Mouse (Mus musculus) heart, adult 18-20 months (tissue): ENCODE results near the gene Cyp2b23. TPM values are rescaled to one million over a fixed set of nuclear protein-coding genes. Genes with fewer than 3 reads are reported as not detected.
"Not testable (repeated sequence)": the region's sequence is repeated elsewhere in the genome, so short reads cannot be mapped to it uniquely, and the experiment has no call there.

Experiments
- DNase-seq, 2 experiments: peaks; one replicate each; pipeline ENCODE4 v3.0.0; 2021 to 2022; ENCODE audit warnings: mixed read lengths in 1 of 2
- long read RNA-seq, 2 experiments: library from polyadenylated mRNA; stranded (forward); transcript quantifications; one replicate each; pipeline ENCODE4 v2.0.0; 2021
- total RNA-seq, 2 experiments: library from RNA; stranded (reverse); gene quantifications; 2 replicates each; pipeline ENCODE4 v1.2.3; 2021

Gene Cyp2b23
- not detected for total RNA-seq
- long read RNA-seq, experiment 1 = 0 reads
- long read RNA-seq, experiment 2 = 0 reads

GRCm38 (mm10) chr7:26686337-26686736 is at the start of gene Cyp2b23:
TSS of gene Cyp2b23 (minus strand) at chr7:26686437.
- no peak for DNase-seq

GRCm38 (mm10) chr7:26711061-26711460 is 24.8 kb upstream of the Cyp2b23 start:
- no peak for DNase-seq

GRCm38 (mm10) chr7:26707061-26707460 is 20.8 kb upstream of the Cyp2b23 start:
- no peak for DNase-seq

GRCm38 (mm10) chr7:26706191-26706590 is 20.0 kb upstream of the Cyp2b23 start:
- not testable (repeated sequence) for DNase-seq

GRCm38 (mm10) chr7:26700151-26700550 is 13.9 kb upstream of the Cyp2b23 start:
- no peak for DNase-seq

- no peak for DNase-seq
Observed at GRCm38 (mm10) chr7:26685713-26686112, 524 bp downstream of the Cyp2b23 start.

- not testable (repeated sequence) for DNase-seq
Observed at GRCm38 (mm10) chr7:26667466-26667865, 18.8 kb downstream of the Cyp2b23 start.

- DNase-seq = no peak
Observed at GRCm38 (mm10) chr7:26666011-26666410, 20.2 kb downstream of the Cyp2b23 start.

GRCm38 (mm10) chr7:26618364-26618763 is 67.9 kb downstream of the Cyp2b23 start, which contains the start of gene Vmn1r185:
TSS of gene Vmn1r185 (minus strand) at chr7:26618464.
- not testable (repeated sequence) for DNase-seq

Other genes with a start within 250 kb of the Cyp2b23 start
- gene Nlrp9a, start 151.4 kb downstream of the Cyp2b23 start, total RNA-seq = not detected
- not detected for gene Vmn1r185, start 68.0 kb downstream of the Cyp2b23 start, total RNA-seq
- gene Cyp2b19, start 70.7 kb upstream of the Cyp2b23 start, total RNA-seq = not detected
- not detected for gene Cyp2g1, start 122.5 kb upstream of the Cyp2b23 start, total RNA-seq
- gene Cyp2a5, start 148.9 kb upstream of the Cyp2b23 start, total RNA-seq = 10 to 100 TPM in 1 of 2 experiments, not detected in 1; 16.0 TPM